Mouse (Mus musculus) thymus, postnatal 14 days (tissue): ENCODE results near the gene Pin1.
"Not testable (repeated sequence)": the region's sequence is repeated elsewhere in the genome, so short reads cannot be mapped to it uniquely, and the experiment has no call there.

Source experiments
- DNase-seq: peaks from one replicate; pipeline ENCODE4 v3.0.0; 2021

Pin1 gene

DNA sequence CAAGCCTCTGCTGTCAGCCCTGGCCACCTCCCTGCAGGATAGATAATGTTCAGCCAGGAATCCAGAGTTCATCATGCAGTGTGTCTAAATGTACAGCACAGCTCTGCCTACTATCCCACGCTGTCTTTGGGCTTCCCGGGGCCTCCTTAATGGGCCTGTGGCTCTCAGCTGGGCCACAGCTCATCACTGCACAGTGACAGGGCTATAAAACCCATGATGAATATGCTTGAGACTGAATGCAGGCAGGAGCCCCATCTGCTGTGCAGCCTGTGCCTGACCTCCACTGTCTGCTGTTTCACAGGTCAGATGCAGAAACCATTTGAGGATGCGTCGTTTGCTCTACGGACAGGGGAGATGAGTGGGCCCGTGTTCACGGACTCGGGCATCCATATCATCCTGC, 11.0 kb downstream of the Pin1 start:
- no peak for DNase-seq

DNA sequence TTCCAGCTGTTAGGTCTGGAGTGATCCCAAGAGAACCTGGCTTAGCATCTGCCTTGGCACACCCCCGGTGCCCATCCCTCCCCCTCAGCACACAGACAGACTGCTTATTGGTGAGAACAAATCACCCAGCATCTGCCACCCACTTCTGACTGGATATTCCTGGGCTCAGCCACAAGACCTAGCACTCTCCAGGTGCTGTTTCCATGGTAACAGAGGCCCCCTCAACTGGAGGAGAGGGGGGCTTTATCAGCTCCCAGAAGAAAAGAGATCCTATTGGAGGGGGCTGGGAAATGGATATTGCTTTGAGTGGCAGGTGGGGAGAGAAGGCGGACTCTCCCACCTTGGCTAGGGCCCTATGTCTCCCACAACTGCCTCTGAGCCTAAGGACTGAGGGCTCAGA, 12.1 kb downstream of the Pin1 start:
- DNase-seq: no peak

DNA sequence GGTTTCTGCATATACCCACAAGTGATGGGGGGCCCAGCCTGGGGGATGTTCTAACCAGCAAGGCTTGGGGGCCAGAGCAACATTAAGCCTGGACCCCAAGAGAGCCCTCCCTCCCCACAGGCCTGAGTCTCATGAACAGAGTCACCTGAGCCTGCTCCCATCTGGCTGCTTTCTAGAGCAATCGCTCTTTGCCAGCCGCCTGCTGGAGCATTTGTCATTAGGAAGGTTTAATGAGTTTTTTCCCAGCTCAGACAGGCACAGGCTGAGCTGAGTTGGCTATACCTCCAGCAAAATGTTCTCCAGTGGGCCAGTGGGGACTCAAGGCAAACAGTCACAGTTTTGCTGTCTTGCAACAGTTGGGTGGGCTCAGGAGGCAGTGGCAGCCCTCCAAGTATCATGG, 12.5 kb downstream of the Pin1 start:
- no peak for DNase-seq

DNA sequence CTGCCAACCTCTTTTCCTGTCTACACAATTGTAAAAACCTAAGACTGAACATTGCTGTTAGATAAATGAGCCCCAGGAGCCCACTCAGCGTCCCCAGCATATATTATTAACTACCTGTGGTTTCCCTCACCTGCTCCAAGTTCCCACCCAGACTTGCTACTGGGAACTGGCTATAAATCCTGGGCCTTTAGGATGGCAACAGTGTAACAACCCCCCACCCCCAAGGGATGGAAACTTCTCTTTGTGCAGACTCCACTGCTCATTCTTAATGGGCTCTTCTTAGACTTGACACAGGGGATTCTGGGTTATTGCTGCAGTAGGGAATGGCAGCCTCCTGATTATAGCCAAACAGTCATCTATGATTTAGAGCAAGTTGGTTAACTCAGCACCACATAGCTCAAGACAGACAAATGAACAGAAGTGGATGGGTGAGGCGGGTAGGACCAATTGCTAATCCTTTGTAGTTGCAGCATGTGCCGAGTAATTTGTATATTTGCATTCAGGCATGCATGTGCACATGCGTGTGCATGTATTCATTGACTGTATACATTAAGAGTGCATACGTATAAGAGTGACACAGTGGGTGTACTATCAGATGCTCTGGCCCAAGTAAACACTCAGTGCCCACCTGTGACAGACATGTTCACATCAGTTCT, 13.2 kb downstream of the Pin1 start:
- no peak for DNase-seq

DNA sequence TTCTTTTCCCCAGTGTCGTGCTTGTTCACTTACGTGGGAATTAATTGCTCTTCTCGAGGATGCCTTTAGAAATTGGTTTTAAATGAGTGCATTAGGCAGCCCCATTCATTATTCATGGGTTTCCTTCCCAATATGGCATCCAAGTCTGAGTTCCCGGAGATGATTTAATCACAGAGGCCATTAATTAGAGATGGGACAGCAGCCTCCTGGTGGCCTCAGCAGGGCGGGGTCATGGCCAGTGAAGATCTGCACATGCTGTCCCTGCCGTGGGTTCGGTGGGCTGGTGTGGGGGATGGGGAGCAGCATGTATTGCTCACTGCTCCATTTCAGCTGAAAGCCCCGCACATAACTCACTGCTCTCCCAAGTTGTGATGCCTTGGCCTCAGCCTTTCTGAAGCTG, 14.0 kb downstream of the Pin1 start:
- DNase-seq: no peak

DNA sequence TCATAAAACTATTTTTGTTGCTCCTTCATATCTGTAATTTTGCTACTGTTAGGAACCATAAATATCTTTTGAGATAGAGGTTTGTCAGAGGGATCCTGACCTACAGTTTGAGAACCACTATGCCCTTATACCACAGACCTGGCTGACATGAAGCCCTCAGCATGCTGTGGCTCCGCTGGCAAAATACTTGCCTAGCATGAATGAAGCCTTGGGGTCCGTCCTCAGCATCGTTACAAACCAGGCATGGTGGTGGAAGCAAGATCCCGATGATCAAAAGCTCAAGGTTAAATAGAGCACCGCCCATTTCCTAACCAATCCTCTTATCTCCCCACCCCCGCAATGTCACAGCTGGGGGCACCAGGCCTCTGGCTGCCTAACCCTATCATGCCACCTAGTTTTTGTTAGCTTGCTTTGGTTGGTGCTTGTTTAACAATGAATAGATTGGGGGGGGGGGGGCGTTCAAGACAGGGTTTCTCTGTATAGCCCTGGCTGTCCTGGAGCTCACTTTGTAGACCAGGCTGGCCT, 14.7 kb downstream of the Pin1 start:
- peak; percentile 72 for DNase-seq

DNA sequence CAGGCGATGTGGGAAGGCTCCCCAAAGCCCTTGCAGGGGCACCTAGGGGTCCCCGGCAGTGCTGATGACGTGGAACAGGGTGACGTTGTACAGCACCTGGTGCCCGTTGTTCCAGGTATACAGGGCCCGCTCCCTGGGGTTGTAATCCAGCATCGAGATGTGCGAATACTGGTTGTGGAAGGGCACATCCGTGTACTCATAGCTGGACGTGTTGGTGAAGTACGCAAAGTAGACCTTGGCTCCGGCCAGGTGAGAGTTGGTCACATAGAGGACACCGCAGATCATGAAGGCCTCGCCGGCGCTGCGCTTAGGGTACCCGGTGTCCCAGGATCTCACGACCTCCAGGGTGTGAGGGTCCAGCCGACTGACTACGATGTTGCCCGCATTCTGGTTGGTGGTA, 16.2 kb downstream of the Pin1 start:
- DNase-seq: no peak

DNA sequence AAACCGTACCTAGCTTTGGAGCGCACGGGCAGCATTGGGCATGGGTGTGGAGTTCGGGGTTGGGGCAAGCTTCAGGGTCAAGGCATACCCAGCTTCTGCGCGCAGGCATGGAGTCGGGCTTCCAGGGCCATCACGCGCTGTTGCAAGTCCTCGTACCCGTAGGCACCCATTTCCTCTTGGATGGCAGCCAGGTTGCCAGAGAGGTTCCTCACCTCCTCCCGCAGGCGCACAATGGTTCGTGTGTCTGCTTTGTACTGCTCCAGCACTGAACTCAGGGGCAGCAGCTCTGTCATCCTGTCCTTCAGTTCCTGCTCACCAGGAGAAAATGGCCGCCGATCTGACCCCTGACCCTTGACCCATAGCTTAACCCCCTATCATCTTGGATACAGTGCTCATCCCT, 20.2 kb downstream of the Pin1 start:
- DNase-seq: no peak

DNA sequence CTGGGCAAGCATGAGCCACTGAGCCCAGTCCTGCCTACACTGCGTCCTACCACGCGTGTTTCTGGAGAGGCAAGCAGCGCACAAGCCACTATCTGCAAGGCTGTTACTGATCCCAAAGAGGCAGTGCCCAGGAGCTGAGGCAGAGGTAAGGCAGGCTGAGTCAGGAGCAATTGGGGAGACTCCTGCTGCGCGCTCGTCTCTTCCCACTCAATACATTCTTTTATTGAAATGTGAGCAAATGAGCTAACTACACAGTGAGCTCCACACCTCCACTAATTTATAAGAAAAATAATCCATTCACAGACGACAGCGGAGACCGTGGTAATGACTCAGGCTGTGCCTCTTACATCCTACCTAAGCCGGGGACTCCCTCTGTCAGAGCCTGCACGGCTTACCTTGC, 26.0 kb downstream of the Pin1 start:
- no peak for DNase-seq

DNA sequence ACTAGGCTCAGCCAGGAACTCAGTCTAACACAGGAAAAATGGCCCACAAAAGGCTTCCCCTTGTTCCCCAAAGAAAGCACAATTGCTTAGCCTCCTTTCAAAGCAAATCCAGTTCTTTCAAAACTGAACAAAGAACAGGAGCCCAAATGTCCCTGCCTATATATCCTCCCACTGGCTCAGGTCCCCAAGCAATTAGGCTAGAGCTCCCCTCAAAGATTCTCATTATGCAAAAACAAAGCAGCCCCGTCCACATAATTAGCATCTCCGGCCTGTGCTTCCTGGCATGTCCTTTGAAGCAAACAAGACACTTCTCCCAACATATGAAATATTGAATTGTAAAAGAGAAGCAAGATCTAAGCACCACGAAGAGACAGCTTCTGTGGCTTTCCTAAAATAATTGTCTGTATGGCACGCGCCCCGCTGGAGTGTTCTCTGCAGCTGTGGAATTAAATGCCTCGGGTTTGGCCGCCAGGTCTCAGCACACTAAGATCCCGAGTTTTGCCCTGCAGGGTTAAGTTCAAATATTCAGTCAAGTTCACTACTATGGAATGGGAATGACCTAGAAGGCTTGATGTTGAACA, 28.6 kb downstream of the Pin1 start:
- no peak for DNase-seq

DNA sequence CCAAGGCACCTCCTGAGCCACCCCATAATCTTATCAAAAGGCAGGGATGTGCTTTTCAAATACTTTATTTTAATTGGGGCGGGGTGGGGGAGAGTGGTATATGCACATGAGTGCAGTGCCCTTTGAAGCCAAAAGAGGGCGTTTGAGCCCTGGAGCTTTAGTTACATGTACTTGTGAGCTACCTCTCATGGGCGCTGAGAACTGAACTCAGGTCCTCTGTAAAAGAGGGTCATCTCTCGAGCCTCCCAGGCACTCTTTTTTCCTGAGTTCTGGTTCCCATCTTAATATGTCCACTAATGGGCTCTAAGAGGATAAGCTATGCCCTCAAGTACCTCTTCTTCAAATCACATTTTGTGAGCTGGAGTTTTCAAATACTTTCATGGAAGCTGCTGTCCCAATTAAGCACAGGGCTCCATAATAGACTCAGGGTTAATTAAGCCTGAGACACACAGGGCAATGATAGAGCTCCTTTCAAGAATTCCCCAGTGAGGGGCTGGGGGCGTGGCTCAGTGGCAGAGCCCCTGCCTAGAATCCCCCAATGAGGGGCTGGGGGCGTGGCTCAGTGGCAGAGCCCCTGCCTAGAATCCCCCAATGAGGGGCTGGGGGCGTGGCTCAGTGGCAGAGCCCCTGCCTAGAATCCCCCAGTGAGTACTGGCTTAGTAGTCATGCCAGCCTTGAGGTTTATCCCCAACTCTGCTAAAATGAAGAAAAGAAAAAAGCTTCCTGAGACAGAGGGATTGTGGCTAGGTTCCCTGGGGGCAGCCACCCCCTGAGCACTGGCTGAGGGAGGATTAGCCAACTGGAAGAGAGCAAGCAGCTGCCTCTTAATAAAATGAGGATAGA, 29.9 kb downstream of the Pin1 start:
- DNase-seq: no peak

DNA sequence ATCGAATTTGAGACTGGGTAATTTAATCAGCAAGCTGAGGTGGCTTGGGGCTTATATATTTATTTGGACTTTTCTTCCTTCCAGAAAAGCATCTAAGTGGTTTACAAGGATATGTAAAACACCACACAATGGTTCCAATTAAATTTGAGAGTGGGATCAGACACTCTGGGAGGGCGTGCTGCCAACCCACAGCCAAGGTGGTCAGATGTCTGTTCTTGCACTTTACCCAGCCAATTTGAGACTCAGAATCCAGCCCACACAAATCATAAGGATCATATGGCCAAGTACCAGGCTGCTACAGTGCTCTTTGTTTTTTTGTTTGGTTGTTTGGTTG, 30.5 kb downstream of the Pin1 start:
- no peak for DNase-seq

DNA sequence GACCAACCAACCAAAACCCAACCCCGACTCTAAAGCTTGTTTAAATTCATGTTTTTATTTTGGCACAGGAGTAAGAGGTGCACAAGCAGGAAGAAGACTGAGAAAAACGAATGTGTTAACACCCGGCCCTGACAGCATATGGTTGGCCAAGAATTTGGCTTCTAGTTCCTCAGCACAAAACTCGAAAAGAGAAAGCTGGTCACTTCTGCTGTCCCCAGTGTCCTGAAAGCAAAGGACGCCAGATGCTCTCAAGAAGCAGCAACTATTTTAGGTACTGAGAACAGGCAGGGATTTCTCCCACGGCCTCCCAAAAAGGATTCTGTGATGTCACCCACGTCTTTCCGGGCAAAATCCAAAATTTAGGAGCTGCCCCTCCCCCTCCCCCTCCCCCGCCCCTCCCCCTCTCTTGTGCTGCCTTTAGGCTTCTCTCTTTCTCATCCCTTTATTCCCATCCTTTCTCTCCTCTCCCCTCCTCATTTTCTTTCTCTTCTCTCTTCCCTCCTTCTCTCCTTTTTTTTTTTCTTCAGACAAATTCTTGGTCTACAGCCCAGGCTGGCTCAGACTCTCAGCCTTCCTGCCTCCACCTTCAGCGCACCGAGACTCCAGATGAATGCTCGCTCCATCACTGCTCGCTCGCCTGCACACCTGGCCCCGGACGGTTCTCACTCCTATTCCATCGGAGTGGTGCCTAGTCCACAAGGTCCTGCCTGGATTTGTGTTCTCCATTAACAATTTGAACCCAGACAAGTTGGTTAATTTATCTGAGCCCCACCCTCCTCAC, 33.4 kb downstream of the Pin1 start:
- no peak for DNase-seq

DNA sequence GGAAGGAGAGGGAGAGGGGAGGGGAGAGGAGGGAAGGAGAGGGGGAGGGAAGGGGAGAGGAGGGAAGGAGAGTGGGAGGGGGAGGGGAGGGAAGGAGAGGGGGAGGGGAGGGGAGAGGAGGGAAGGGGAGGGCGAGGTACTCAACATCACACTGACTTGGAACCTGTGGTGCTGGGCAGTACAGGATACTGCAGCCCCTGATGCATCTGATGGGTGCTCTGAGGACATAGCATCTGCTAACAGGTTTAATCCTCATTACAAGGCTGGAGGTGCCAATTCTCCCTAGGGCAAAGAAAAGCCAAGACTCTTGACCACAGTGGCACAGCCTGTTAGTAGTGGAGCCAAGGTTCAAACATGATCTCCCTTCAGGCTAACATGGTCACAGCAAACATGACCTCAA, 37.5 kb downstream of the Pin1 start:
- no peak for DNase-seq

DNA sequence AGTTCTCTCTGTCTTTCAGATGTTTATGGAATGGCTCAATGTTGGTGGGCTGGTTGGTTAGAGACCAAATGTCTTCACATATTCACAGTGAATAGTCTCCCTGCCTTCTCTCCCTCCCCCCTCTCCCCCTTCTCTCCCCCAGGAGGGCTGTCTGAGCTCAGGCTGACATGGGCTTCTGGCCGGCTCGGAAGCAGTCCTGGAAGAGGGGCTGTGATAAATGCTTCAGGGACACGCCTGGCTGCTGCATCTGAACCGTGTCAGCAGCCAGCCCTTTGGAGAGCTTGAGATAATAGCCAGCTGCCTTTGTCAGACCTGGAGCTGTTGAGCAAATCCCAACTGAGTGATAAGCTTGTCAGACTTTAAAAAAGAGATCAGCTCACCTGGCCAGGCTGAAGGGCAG, 38.0 kb downstream of the Pin1 start:
- DNase-seq: no peak

DNA sequence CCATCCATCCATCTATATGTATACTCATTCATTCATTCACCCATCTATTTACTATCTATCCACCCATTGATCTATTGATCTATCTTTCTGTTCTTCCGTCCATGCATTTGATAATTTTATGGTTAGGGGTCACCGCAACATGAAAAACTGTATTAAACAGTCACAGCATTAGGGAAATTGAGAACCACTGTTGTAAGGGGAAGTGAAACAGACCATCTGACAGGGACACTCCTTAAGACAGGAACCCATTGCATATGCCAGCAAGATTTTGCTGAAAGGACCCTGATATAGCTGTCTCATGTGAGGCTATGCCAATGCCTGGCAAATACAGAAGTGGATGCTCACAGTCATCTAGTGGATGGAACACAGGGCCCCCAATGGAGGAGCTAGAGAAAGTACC, 38.6 kb downstream of the Pin1 start:
- DNase-seq: not testable (repeated sequence)

DNA sequence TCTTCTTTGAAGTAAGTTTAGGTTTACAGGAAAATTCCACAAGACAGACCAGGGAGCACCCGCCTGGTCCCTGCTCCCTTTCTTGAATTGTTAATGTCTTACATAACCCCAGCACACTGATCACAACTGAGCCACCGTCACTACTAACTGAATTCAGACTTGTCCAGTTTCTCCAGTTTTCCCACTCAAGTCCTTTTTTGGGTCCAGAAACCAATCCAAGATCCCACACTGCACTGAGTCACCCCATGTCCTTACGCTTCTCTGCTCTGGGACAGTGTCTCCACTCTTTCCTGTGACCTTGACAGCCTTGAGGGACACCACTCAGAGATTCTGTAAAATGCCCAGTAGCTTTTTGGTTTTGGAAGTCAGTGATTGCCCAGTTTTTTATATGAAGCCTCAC, 41.0 kb downstream of the Pin1 start:
- no peak for DNase-seq

DNA sequence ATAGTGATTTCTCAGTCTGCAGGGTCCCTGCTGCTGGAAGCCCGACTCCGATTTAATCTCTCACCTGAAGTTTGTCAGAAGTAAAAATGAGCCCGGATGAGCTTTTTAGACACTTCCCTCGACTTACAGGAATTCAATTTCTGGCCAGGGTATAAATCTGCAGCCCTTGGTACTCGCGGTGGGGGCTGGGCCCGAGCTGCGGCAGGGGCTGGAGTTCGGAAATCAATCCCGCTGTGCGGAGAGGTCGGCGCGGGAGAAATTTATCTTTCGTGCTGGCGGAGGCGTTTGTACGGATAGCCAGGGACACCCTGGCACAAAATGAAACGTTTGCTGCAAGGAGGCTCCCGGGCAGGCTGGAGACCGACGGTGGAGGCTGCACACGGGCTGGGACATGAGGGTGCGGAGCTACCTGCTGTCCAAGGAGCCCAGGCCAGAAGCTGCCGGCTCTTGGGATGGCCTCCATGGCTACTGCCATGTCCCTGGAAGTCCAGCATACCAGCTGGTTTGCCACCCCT, 42.9 kb downstream of the Pin1 start:
- DNase-seq: no peak

DNA sequence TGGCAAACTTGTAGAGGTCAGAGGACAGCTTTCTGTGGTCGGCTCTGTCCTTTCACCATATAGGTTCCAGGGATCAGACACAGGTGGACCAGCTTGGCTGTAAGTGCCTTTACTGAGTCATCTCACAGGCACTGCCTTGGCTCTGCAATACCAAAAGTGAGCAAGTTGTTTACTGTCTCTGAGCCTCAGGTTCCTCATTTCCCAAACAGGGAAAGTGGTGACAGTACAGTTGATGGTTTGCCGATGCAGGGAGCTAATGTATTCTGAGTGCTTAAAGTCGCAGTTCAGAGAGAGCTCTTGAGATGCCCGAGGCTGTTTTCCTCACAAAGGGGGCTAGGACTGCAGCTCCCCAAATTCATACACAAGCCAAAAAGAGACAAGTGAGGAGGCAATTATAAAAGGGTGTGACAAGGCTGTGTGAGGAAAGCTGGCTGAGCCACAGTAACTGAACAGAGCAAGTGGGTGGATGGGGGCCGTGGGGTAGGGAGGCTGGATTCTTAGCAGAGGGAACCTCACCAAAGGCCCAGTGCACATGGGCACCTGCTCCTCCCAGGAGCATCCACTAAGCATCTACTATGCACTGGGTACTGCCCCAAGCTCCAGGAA, 44.3 kb downstream of the Pin1 start:
- DNase-seq: no peak

DNA sequence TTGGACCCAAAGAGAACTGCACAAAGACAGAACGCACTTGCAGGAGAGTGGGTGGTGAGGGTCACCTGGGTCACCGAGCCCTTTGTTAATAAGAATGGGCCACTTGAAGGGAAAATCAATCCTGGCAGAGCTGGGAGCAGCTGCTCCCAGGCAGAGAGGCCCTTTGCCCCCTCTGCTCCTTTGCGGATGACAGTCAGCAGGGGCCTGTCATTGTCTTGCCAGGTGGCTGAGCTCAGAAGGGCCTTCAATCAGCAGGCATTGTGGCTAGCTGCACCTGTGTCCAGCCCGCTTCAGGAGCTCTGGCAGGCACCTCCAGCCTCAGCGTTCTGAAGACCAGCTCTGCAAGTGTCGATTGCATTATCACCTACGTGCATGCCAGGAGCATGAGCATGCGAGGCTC, 45.6 kb downstream of the Pin1 start:
- DNase-seq: no peak

DNA sequence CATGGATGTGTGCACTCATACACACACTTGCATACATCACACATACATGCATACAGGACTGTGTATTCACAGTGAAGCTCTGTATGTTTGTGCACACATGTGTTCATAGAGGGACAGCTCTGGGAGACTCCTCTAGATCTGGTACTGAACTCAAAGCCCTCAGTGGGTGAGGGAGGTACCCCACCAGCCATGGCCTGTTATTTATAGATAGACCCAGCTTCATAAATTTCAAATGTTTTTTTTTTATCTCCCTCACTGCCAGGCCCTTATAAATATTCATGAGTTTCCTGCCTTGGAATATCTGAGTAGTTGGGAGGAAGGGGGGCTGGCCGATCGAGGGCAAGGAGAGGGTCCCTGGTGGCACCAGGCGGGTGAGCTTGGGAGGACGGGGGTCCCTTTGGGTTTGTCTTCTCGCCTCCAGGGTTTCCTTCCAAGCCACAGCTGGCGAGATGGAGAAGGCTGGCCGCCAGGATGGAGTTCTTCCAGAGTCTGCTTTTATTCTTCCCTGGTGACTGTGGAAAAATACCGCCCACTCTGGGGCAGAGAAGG, 52.0 kb downstream of the Pin1 start:
- DNase-seq: no peak

DNA sequence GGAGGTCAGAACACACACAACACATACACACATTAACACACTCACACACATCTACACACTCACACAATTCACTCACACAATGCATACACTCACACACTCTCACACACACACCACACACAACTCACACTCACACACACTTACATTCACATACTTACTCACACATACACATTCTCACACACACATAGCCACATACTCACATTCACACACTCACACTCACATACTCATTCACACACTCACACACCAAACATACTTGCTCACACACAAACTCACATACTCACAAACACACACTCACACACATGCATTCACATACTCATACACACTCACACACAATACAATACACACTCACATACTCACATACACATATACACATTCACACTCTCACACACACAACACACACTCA, 53.5 kb downstream of the Pin1 start:
- DNase-seq: no peak

DNA sequence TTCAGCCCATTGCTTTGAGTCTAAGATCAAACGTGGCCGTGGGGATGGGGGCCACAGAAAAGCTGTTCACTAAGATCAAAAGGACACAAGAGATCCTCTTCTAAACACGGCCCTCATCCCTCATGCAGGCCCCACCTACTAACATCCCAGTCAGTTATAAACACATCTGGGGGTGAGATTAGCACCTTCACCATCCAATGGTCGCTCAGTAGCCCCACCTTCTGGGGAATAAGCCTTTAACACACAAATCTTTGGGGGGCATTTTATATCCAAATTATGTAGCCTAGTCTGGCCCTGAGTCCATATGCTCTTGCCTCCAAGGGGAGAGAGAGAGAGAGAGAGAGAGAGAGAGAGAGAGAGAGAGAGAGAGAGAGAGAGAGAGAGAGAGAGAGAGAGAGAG, 54.1 kb downstream of the Pin1 start:
- DNase-seq: peak; percentile 49
